Mouse (Mus musculus): ENCODE data around the gene Dclk1.

Dclk1 gene

GRCm38 (mm10) chr3:55449148-55449547 is 207.0 kb downstream of the Dclk1 start:
- no peak for DNase-seq (ENCODE audit: low spot score in 2 of 2)

- no peak for DNase-seq (ENCODE audit: low spot score in 2 of 2)
These were observed 208.9 kb downstream of the Dclk1 start for GRCm38 (mm10) chr3:55451035-55451434.

- DNase-seq (ENCODE audit: low spot score in 2 of 2): no peak
These were observed 209.7 kb downstream of the Dclk1 start for GRCm38 (mm10) chr3:55451877-55452276.

GRCm38 (mm10) chr3:55452464-55452863 is 210.3 kb downstream of the Dclk1 start:
- DNase-seq (ENCODE audit: low spot score in 2 of 2): no peak

- no peak for DNase-seq (ENCODE audit: low spot score in 2 of 2)
These were observed 218.9 kb downstream of the Dclk1 start for GRCm38 (mm10) chr3:55461092-55461491.

GRCm38 (mm10) chr3:55461685-55462655 is 219.8 kb downstream of the Dclk1 start:
- peak; percentile 88 to 93 for DNase-seq (ENCODE audit: low spot score in 2 of 2)

GRCm38 (mm10) chr3:55462904-55463668 is 220.9 kb downstream of the Dclk1 start:
- DNase-seq (ENCODE audit: low spot score in 2 of 2): no peak

GRCm38 (mm10) chr3:55464226-55464625 is 222.1 kb downstream of the Dclk1 start:
- DNase-seq (ENCODE audit: low spot score in 2 of 2): no peak

GRCm38 (mm10) chr3:55465785-55466184 is 223.6 kb downstream of the Dclk1 start:
- no peak for DNase-seq (ENCODE audit: low spot score in 2 of 2)

- DNase-seq (ENCODE audit: low spot score in 2 of 2): no peak
These were observed 224.2 kb downstream of the Dclk1 start for GRCm38 (mm10) chr3:55466348-55466747.

GRCm38 (mm10) chr3:55472110-55472509 is 229.9 kb downstream of the Dclk1 start, which contains the start of gene Gm21954:
TSS of gene Gm21954 (minus strand) at chr3:55472210.
- no peak for DNase-seq (ENCODE audit: low spot score in 2 of 2)

- no peak for DNase-seq (ENCODE audit: low spot score in 2 of 2)
These were observed 231.0 kb downstream of the Dclk1 start for GRCm38 (mm10) chr3:55473146-55473545.

GRCm38 (mm10) chr3:55476694-55477093 is 234.5 kb downstream of the Dclk1 start:
- peak; percentile 41 to 51 for DNase-seq (ENCODE audit: low spot score in 2 of 2)

- DNase-seq (ENCODE audit: low spot score in 2 of 2): no peak
These were observed 237.1 kb downstream of the Dclk1 start for GRCm38 (mm10) chr3:55479306-55479705.

GRCm38 (mm10) chr3:55481140-55481539 is 239.0 kb downstream of the Dclk1 start:
- DNase-seq (ENCODE audit: low spot score in 2 of 2): no peak

GRCm38 (mm10) chr3:55483328-55483727 is 241.2 kb downstream of the Dclk1 start:
- DNase-seq (ENCODE audit: low spot score in 2 of 2): no peak

GRCm38 (mm10) chr3:55489231-55489990 is 247.2 kb downstream of the Dclk1 start:
- no peak for DNase-seq (ENCODE audit: low spot score in 2 of 2)

GRCm38 (mm10) chr3:55492021-55492420 is 249.9 kb downstream of the Dclk1 start:
- DNase-seq (ENCODE audit: low spot score in 2 of 2): no peak

GRCm38 (mm10) chr3:55494348-55494747 is 252.2 kb downstream of the Dclk1 start:
- DNase-seq (ENCODE audit: low spot score in 2 of 2): no peak

- no peak for DNase-seq (ENCODE audit: low spot score in 2 of 2)
These were observed 253.1 kb downstream of the Dclk1 start for GRCm38 (mm10) chr3:55495231-55495630.

GRCm38 (mm10) chr3:55495866-55496265 is 253.7 kb downstream of the Dclk1 start:
- no peak for DNase-seq (ENCODE audit: low spot score in 2 of 2)

GRCm38 (mm10) chr3:55496462-55496941 is 254.3 kb downstream of the Dclk1 start:
- no peak for DNase-seq (ENCODE audit: low spot score in 2 of 2)

Measured in frontal cortex, postnatal 10 days (tissue).